Mouse (Mus musculus) embryonic facial prominence, embryonic 11.5 days (tissue): Measurements from ENCODE around the gene Runx3. TPM values are rescaled to one million over a fixed set of nuclear protein-coding genes. Genes with fewer than 3 reads are reported as not detected.

Experiments
- ATAC-seq: fragments of 200-750 bp; cut with Nextera tagmentation; replicated peaks from 2 replicates; pipeline ENCODE4 v1.8.0; 2017; ENCODE audit warnings: low read depth; ENCODE audit not compliant: insufficient number of reproducible peaks, low FRiP score, low TSS enrichment
- DNase-seq: peaks from one replicate; pipeline ENCODE4 v3.0.0-alpha.2; 2015; ENCODE audit warnings: low spot score
- H3K27ac ChIP-seq: fragments of 300-500 bp; sonication (generic); replicated peaks from 2 replicates; pipeline ENCODE4 v1.5.1; 2014; ENCODE audit warnings: mild to moderate bottlenecking, low read depth, low read length, control low read depth
- H3K27me3 ChIP-seq: fragments of 300-500 bp; sonication (generic); 2 replicates; pipeline ENCODE4 v1.6.1; 2014; ENCODE audit warnings: mild to moderate bottlenecking, low read length, moderate library complexity, mixed read lengths; ENCODE audit not compliant: control insufficient read depth, insufficient read depth
- H3K36me3 ChIP-seq: fragments of 300-500 bp; sonication (generic); replicated peaks from 2 replicates; pipeline ENCODE4 v1.6.1; 2014; ENCODE audit warnings: low read depth, mild to moderate bottlenecking, low read length, moderate library complexity, mixed read lengths; ENCODE audit not compliant: control insufficient read depth, insufficient read depth
- H3K4me1 ChIP-seq: fragments of 300-500 bp; sonication (generic); 2 replicates; pipeline ENCODE4 v1.6.1; 2014; ENCODE audit warnings: low read length, mixed read lengths; ENCODE audit not compliant: control insufficient read depth, insufficient read depth
- H3K4me2 ChIP-seq: fragments of 300-500 bp; sonication (generic); 2 replicates; pipeline ENCODE4 v1.6.1; 2014; ENCODE audit warnings: low read depth, mild to moderate bottlenecking, control low read depth, low read length, moderate library complexity
- H3K4me3 ChIP-seq: fragments of 300-500 bp; sonication (generic); 2 replicates; pipeline ENCODE4 v1.5.1; 2014; ENCODE audit warnings: low read depth, low read length, control low read depth
- H3K9ac ChIP-seq: fragments of 300-500 bp; sonication (generic); replicated peaks from 2 replicates; pipeline ENCODE4 v1.6.1; 2014; ENCODE audit warnings: mild to moderate bottlenecking, control low read depth, low read length
- H3K9me3 ChIP-seq: fragments of 300-500 bp; sonication (generic); replicated peaks from 2 replicates; pipeline ENCODE4 v1.6.1; 2016; ENCODE audit warnings: mild to moderate bottlenecking, low read length, inconsistent platforms, mixed read lengths; ENCODE audit not compliant: control insufficient read depth
- WGBS: fragments of 180-500 bp; shearing (Covaris S2); extraction: QIAGEN DNeasy Blood & Tissue Kit; methylation state at CpG from one replicate; pipeline ENCODE4 v1.1.7; 2014; 5-methylcytosine and 5-hydroxymethylcytosine counted together
- polyA plus RNA-seq: library from polyadenylated mRNA; unstranded; fragments of >200 nt; fragmentation: Nextera tagmentation; extraction: Ambion mirVana; gene quantifications from 2 replicates; pipeline ENCODE4 v1.2.1, GENCODE M21; 2014

Runx3 gene
- polyA plus RNA-seq, 1 experiment from 2014 or later = 0.48 TPM

DNA sequence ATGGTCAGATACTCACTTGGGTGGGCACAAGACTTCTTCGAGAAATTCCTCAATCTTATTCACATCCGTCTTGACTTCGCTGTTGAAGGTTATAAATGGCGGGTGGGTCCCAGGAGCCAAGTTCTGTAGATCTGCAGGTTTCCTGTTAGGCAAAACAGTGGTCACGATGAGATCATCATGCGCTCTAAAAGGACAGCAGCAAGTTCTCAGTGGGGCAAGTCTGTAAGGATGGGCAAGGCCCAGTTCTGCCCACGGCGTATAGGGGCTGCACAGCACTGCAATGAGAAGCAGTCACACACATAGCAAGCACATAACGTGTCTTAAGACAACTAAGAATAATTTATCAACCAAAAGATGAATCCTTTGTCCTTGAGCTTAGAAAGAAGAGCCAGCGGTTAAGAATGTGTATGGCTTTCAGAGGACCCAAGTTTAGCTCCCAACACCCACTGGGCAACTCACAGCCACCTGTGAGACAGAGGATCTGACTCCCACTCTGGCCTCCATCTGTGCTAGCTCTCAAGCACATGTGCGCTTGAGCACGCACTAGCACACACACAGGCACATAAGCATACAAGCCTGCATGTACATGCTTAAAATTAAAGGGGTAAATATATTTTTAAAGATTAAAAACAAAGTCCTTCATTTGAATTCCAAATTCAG, 105.7 kb downstream of the Runx3 start:
- DNase-seq (no peak), ATAC-seq (no peak)
- H3K9me3 ChIP-seq = no peaks in the 10 kb centered on the region
- no peak overlapping the region for H3K27ac ChIP-seq
- H3K36me3 ChIP-seq = no peaks in the 10 kb centered on the region; the same call in 1 of the 2 replicates
- no peaks in the 10 kb centered on the region for H3K4me1 ChIP-seq
- 94% methylated on average over 12 of the region's 12 CpGs for WGBS
- H3K4me3 ChIP-seq = no peak overlapping the region
- no peak overlapping the region for H3K9ac ChIP-seq
- H3K27me3 ChIP-seq = no peaks in the 10 kb centered on the region
- H3K4me2 ChIP-seq = no peak overlapping the region

Other genes with a start within 250 kb of the Runx3 start
- 148 and 151 TPM in 2 replicates for gene Tmem50a, start 205.6 kb upstream of the Runx3 start, polyA plus RNA-seq
- gene Rsrp1, start 197.1 kb upstream of the Runx3 start, polyA plus RNA-seq = 351 and 368 TPM in 2 replicates
- 69.5 and 79.5 TPM in 2 replicates for gene Syf2, start 189.8 kb upstream of the Runx3 start, polyA plus RNA-seq
- gene Clic4, start 152.2 kb downstream of the Runx3 start, polyA plus RNA-seq = 148 and 156 TPM in 2 replicates
- 245 and 269 TPM in 2 replicates for gene Srrm1, start 232.7 kb downstream of the Runx3 start, polyA plus RNA-seq